17 mouse cellular contexts compared by ENCODE assay signal in genomic region chr7:136423846-136424531, GRCm38 (mm10).
DNase-seq lines count a peak whose midpoint lies in the region; ATAC-seq lines count a peak whose summit lies in the region.
"Had no signal": no experiment of that assay in that cellular context is flagged by ENCODE, and none has a peak within 500 bp of the region (broad histone marks: within the 10 kb centered on the region; RNA-seq: fewer than 3 reads in every experiment).

No protein-coding gene starts in this region.

- WGBS in midbrain, embryonic 16.5 days: 55% methylated on average over 8 of the region's 8 CpGs

- no peaks in the 10 kb centered on the region for H3K36me3 ChIP-seq in midbrain, embryonic 16.5 days (ENCODE audit: control insufficient read depth, insufficient read depth, low read length)
- H3K36me3 ChIP-seq: embryonic facial prominence, embryonic 13.5 days; heart, embryonic 15.5 days had no signal

- H3K4me1 ChIP-seq in midbrain, embryonic 16.5 days (ENCODE audit: control insufficient read depth, insufficient read depth, low read length): no peaks in the 10 kb centered on the region
- H3K4me1 ChIP-seq: heart, embryonic 15.5 days; megakaryocyte, embryonic 14.5 days had no signal

- no peak for ATAC-seq in midbrain, embryonic 16.5 days
- ATAC-seq: forebrain, embryonic 13.5 days; hindbrain, embryonic 16.5 days had no signal

- no peak overlapping the region for H3K9ac ChIP-seq in midbrain, embryonic 16.5 days (ENCODE audit: low read depth, low read length)
- H3K9ac ChIP-seq: embryonic facial prominence, embryonic 13.5 days; forebrain, embryonic 13.5 days; heart, embryonic 15.5 days; liver, embryonic 14.5 days had no signal

- H3K27ac ChIP-seq in midbrain, embryonic 16.5 days (ENCODE audit: low read length): no peak overlapping the region
- H3K27ac ChIP-seq: embryonic facial prominence, embryonic 13.5 days; forebrain, embryonic 13.5 days; gastrocnemius, adult 2 months; heart, embryonic 15.5 days; liver, embryonic 14.5 days had no signal

- H3K4me2 ChIP-seq in midbrain, embryonic 16.5 days (ENCODE audit: low read length): no peak overlapping the region
- H3K4me2 ChIP-seq: embryonic facial prominence, embryonic 13.5 days; forebrain, embryonic 13.5 days; heart, embryonic 15.5 days had no signal

- H3K9me3 ChIP-seq in midbrain, embryonic 16.5 days (replicated peaks; ENCODE audit: control insufficient read depth, low read length, poor library complexity, severe bottlenecking): no peaks in the 10 kb centered on the region
- H3K9me3 ChIP-seq: embryonic facial prominence, embryonic 13.5 days; forebrain, embryonic 13.5 days; heart, embryonic 15.5 days had no signal

- H3K27me3 ChIP-seq in midbrain, embryonic 16.5 days (ENCODE audit: control insufficient read depth, insufficient read depth, low read depth, low read length): no peaks in the 10 kb centered on the region
- H3K27me3 ChIP-seq: megakaryocyte, embryonic 14.5 days had no signal

- DNase-seq in heart, postnatal 4 days: peak; percentile 35
- no peak for DNase-seq in heart, adult 11 months
- peak; percentile 51 for DNase-seq in testis, postnatal 10 days (ENCODE audit: low spot score)
- DNase-seq in testis, postnatal 14 days (ENCODE audit: low spot score): no peak
- peak; percentile 88 for DNase-seq in kidney, postnatal 10 days
- no peak for DNase-seq in left cerebral cortex, adult 18-20 months (ENCODE audit: low spot score in 2 of 2)
- DNase-seq in Muller cell, postnatal 12 days (ENCODE audit: inconsistent ontology term): no peak
- DNase-seq: B cell, adult 2 months; cerebellum, postnatal 36 days; gastrocnemius, adult 2 months had no signal

- no peak overlapping the region for H3K4me3 ChIP-seq in midbrain, embryonic 16.5 days (ENCODE audit: low read depth, low read length)
- H3K4me3 ChIP-seq: embryonic facial prominence, embryonic 13.5 days; forebrain, embryonic 13.5 days; gastrocnemius, adult 2 months; heart, embryonic 15.5 days; megakaryocyte, embryonic 14.5 days had no signal

Comparison
In these comparisons a context has a peak if more than half of its experiments do, and no peak if none do; other contexts are left out.
1. DNase-seq: peak in heart, postnatal 4 days (single experiment), testis, postnatal 10 days (single experiment) and kidney, postnatal 10 days (single experiment); none in heart, adult 11 months (single experiment), testis, postnatal 14 days (single experiment), left cerebral cortex, adult 18-20 months (0 of 2) and Muller cell, postnatal 12 days (single experiment).